Comparison of ENCODE assay signal across 8 mouse cellular contexts in the genomic region with DNA sequence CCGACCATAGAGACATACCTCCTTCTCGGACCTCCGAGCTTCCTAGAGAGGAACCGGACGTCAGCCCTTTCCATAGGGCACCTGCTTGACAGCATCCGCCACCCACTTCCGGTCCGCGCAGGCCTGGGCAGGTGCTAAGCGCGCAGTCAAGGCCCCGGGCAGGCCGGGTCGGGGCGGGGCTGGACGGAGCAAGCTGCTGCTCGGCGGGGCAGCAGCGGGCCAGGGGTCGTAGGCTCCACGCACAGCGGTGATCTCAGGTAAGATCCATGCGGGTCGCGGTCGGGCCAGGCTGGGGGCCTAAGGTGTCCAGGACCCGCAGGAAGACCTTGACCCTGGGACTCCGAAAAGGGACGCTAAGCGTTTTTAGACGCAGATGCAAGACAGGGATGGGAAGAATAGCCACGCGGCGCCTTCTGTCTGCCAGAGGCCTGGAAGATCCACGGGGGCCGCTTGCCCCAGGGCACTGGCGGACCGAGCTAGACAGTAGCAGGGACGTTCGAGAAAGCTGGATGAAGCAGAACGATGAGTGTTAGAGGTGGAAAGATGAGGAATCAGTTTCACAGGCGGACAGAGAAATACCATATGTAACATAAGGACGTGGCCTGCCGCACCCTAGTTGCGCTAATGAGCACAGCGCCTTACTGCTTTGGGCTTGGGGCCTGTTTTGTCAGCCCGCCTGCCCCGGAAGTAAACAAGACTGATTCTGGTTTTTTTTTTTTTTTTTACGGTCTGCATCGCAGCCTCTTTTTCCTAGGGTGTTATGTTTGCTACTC. TPM values are rescaled to one million over a fixed set of nuclear protein-coding genes. Genes with fewer than 3 reads are reported as not detected.
A peak's percentile ranks its signal among the peaks of the same experiment; 100 is the strongest.
DNase-seq lines count a peak whose midpoint lies in the region; ATAC-seq and TF ChIP-seq lines count a peak whose summit lies in the region.

A gene (plus strand): TSS at position 130 of the 773 bp plus-strand sequence.

- H3K4me2 ChIP-seq in kidney, embryonic 14.5 days (replicated peaks; ENCODE audit: low read depth, low read length): peak within 1 kb of the TSS; percentile 87
- peak within 1 kb of the TSS; percentile 73 for H3K4me2 ChIP-seq in limb, embryonic 15.5 days

- H3K27me3 ChIP-seq in kidney, embryonic 14.5 days (ENCODE audit: control insufficient read depth, insufficient read depth, low read length): no peaks in the 10 kb centered on the region
- H3K27me3 ChIP-seq in limb, embryonic 15.5 days: no peaks in the 10 kb centered on the region

- under 1% methylated on average over 49 of the region's 50 CpGs for WGBS in kidney, embryonic 14.5 days
- under 1% methylated on average over 50 of the region's 50 CpGs for WGBS in limb, embryonic 15.5 days

- H3K4me1 ChIP-seq in bone marrow macrophage, adult 2 months (ENCODE audit: control insufficient read depth, insufficient read depth, low read length): peaks cover 8% of the 10 kb centered on the region
- H3K4me1 ChIP-seq in embryonic fibroblast, embryonic 13.5 days (ENCODE audit: control insufficient read depth, insufficient read depth, low read length): no peaks in the 10 kb centered on the region
- H3K4me1 ChIP-seq in kidney, embryonic 14.5 days (ENCODE audit: control insufficient read depth, insufficient read depth, low read length): peaks cover 10% of the 10 kb centered on the region; the same call in 1 of the 2 replicates
- H3K4me1 ChIP-seq in limb, embryonic 15.5 days: peaks cover 9% of the 10 kb centered on the region; the same call in 1 of the 2 replicates

- DNase-seq in A20 (ENCODE audit: low read depth, low spot score): peak; percentile 94
- peak; percentile 92 for DNase-seq in heart, adult 9 months (ENCODE audit: low spot score in 2 of 2)
- peak; percentile 71 to 74 for DNase-seq in monocyte, adult 2 months (ENCODE audit: low read depth in 1 of 2, low spot score in 2 of 2)
- peak; percentile 90 to 92 for DNase-seq in spleen, postnatal 36 days (ENCODE audit: low spot score in 2 of 2)

- no peaks in the 10 kb centered on the region for H3K9me3 ChIP-seq in kidney, embryonic 14.5 days (ENCODE audit: control insufficient read depth, low read length)
- H3K9me3 ChIP-seq in limb, embryonic 15.5 days: no peaks in the 10 kb centered on the region

- H3K9ac ChIP-seq in kidney, embryonic 14.5 days (ENCODE audit: low read depth, low read length): peak within 1 kb of the TSS; percentile 89
- H3K9ac ChIP-seq in limb, embryonic 15.5 days: peak within 1 kb of the TSS; percentile 87

- TF ChIP-seq POLR2A in bone marrow macrophage, adult 2 months (IDR thresholded peaks at IDR 0.05; ENCODE audit: borderline replicate concordance, low read depth, low read length): no peak; the same call in 1 of the 2 replicates
- peak; percentile 87 for TF ChIP-seq POLR2A in embryonic fibroblast, embryonic 13.5 days (IDR thresholded peaks at IDR 0.05; ENCODE audit: low read depth, low read length)

- ATAC-seq in kidney, embryonic 14.5 days (ENCODE audit: low FRiP score, low TSS enrichment): peak; percentile 100
- ATAC-seq in limb, embryonic 15.5 days (ENCODE audit: insufficient number of reproducible peaks, low FRiP score, low TSS enrichment, low read depth): peak; percentile 95

- TF ChIP-seq CTCF in bone marrow macrophage, adult 2 months (IDR thresholded peaks at IDR 0.05; ENCODE audit: low read depth, low read length): no peak
- TF ChIP-seq CTCF in embryonic fibroblast, embryonic 13.5 days (IDR thresholded peaks at IDR 0.05; ENCODE audit: borderline replicate concordance, insufficient read depth, low read length): no peak

- H3K27ac ChIP-seq in bone marrow macrophage, adult 2 months (ENCODE audit: insufficient read depth, low read depth, low read length): peak within 1 kb of the TSS; percentile 87
- H3K27ac ChIP-seq in embryonic fibroblast, embryonic 13.5 days (ENCODE audit: insufficient read depth, low read length): peak within 1 kb of the TSS; percentile 75
- H3K27ac ChIP-seq in kidney, embryonic 14.5 days (ENCODE audit: low read depth, low read length): peak within 1 kb of the TSS; percentile 91
- H3K27ac ChIP-seq in limb, embryonic 15.5 days: peak within 1 kb of the TSS; percentile 91

- peak within 1 kb of the TSS; percentile 100 for H3K4me3 ChIP-seq in bone marrow macrophage, adult 2 months (ENCODE audit: insufficient read depth, low read length)
- peak within 1 kb of the TSS; percentile 77 for H3K4me3 ChIP-seq in embryonic fibroblast, embryonic 13.5 days (ENCODE audit: insufficient read depth, low read length)
- peak within 1 kb of the TSS; percentile 89 for H3K4me3 ChIP-seq in kidney, embryonic 14.5 days (ENCODE audit: low read length)
- peak within 1 kb of the TSS; percentile 89 for H3K4me3 ChIP-seq in limb, embryonic 15.5 days

- H3K36me3 ChIP-seq in kidney, embryonic 14.5 days (ENCODE audit: control insufficient read depth, insufficient read depth, low read length): peaks cover 30% of the 10 kb centered on the region
- peaks cover 29% of the 10 kb centered on the region for H3K36me3 ChIP-seq in limb, embryonic 15.5 days

RNA-seq across cellular contexts. Expression of the gene that starts here (rescaled TPM):
- polyA plus RNA-seq in bone marrow macrophage, adult 2 months (2012; ENCODE audit: insufficient read depth, insufficient read length, missing spikeins): 6.9 and 7.7 TPM in 2 replicates
- polyA plus RNA-seq in embryonic fibroblast, embryonic 13.5 days (2011; ENCODE audit: insufficient read length, low read depth, missing spikeins): 7.2 and 8.1 TPM in 2 replicates
- 0.70 and 1.2 TPM in 2 replicates for polyA plus RNA-seq in kidney, embryonic 14.5 days (2014; fragmentation: Nextera tagmentation; extraction: Ambion mirVana)
- 0.25 and 0.92 TPM in 2 replicates for polyA plus RNA-seq in limb, embryonic 15.5 days (2015; fragmentation: Nextera tagmentation; extraction: Ambion mirVana)

Comparison
In these comparisons a context has a peak if more than half of its experiments do, and no peak if none do; other contexts are left out.
1. Peak in every context shown above with its lines: DNase-seq, ATAC-seq, H3K4me3 ChIP-seq and H3K27ac ChIP-seq.
2. Peak in ATAC-seq, H3K4me3 ChIP-seq, H3K27ac ChIP-seq, H3K9ac ChIP-seq and H3K4me2 ChIP-seq in limb, embryonic 15.5 days; RNA of the gene not detected or under 1 TPM.